Mouse (Mus musculus) thymus, postnatal 10 days (tissue): ENCODE results near the gene Gbf1.

Experiments used
- DNase-seq, 2 experiments: peaks; one replicate each; pipeline ENCODE4 v3.0.0; 2021; ENCODE audit warnings: low spot score in 2 of 2

The Gbf1 gene

DNA sequence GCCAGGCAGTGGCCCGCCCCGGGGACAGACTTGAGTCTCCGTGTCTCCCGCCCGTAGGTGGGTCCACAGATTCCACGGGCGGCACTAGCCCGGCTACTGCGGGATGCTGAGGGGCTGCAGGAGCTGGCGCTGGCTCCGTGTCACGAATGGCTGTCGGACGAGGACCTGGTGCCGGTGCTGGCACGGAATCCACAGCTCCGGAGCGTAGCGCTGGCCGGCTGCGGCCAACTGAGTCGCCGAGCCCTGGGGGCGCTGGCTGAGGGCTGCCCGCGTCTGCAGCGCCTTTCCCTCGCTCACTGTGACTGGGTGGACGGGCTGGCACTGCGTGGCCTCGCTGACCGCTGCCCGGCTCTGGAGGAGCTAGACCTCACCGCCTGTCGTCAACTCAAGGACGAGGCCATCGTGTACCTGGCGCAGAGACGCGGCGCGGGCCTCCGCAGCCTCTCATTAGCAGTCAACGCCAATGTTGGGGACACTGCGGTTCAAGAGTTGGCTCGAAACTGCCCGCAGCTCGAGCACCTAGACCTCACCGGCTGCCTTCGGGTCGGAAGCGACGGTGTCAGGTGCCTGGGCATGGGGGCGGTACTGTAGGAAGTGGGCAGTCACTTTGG, 176.8 kb downstream of the Gbf1 start:
- no peak for DNase-seq

DNA sequence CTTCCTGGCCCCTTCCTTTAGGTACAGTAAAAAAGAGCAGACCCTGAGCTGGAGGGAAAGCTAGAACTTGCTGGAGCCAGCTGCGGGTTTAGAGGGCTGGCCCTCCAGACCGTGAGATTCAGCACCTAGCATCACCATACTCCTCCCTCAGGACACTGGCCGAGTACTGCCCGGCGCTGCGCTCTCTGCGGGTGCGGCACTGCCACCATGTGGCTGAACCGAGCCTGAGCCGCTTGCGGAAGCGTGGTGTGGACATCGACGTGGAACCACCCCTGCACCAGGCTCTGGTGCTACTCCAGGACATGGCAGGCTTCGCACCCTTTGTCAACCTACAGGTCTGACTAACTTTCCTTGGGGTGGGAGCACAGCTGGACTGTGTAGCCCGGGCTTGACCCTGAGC, 177.6 kb downstream of the Gbf1 start:
- DNase-seq = no peak

DNA sequence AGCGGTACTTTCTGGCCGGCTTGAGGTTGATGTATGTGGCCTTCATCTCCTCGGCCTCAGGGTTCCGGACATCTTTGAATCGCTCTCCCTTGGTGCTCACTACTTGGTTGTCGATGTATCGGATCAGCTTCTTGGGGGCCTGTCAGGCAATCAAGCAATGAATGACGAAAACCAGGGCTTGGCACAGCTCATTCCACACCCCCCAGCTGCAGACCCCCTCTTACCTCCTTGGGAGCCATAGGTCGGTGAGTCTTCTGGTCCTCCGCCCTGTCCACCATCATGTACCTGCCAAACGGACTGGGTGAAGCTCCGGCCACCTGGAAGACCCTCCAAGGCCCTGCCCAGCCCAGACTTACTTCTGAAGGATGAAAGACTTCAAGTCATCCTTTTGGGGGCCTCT, 178.4 kb downstream of the Gbf1 start:
- DNase-seq = no peak

DNA sequence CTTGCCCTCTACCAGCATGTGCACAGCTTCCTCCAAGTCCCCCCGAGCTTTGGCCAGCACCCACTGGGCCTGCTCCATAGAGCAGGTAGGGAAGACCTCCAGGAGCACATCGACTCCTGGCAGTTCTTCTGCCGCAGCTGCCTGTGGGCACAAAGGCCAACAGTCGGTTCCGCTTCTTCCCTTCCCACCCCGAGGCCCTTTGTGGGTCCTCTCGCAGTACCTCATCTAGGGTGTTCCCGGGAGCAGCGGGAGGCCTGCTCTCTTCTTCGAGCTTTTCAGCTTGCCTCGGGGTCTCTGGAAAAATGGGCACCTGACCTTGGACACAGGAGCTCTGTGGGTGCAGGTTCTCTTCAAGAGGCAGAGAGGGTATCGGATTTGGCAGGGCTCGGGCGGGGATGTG, 179.0 kb downstream of the Gbf1 start:
- DNase-seq = no peak

DNA sequence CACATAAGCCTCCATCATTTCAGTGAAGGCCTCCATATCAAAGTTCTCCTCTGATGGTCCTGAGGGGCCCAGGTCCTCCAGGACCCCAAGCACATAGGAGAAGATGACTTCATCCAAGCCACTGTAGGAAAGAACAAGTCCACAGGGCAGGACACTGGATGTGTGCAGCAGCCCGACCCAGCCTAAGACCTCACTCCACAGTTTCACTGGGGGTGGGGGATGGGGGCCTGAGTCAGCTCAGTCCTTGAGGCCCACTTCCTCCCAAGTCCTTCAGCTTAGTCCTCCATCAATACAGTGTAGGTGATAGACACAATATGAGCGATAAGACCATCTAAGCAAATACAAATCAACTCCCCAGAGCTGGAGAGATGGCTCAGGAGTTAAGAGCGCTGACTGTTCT, 179.6 kb downstream of the Gbf1 start:
- no peak for DNase-seq

DNA sequence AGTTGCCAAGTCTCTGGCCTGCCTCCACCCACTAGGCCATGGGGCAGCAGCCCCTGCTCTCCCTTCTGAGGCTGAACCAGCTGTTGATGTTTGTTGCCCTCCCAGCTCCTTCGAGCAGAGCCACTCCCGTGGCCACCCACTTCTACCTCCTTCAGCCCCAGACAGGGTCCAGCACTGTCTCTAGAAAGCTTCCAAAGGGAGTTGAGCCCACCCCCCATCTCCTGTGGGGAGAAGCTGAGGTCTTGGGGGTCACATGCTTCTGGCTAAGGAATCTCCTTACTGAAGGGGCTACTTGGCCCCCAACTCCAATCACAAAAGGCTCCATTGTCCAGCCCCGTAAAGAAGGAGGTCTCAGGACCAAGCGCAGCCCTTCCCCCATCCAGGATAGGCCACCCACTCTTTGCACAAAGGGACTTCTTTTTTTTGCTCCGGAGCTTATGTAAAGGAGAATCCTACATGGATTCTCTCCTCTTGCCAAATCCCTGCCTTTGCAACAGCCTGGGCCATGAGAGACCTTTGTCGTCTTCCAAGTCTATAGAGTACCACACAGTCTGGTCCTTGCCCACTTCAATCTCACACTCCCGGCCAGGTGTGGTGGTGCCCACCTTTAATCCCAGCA, 180.5 kb downstream of the Gbf1 start:
- DNase-seq = no peak

DNA sequence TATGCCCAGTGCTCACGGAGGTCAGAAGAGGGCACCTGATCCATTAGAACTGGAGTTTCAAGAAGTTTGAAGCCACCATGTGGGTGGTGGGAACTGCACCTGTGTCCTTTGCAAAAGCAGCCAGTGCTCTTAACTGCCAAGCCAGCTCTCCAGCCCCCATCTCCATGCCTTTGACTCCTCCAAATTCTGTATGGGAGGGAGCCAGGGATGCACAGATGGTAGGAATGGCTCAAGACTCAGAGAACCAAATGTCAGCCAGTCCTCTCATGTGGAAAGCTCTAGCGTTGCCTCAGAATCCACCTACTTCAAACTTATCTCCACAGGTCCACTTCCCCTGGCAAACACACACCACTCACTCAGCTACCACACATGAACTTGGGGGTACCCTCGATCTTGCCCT, 181.6 kb downstream of the Gbf1 start:
- DNase-seq = no peak
